Mouse (Mus musculus) layer of hippocampus, adult 18-20 months (tissue): ENCODE measurements around the gene Sorcs2. TPM values are rescaled to one million over a fixed set of nuclear protein-coding genes. Genes with fewer than 3 reads are reported as not detected.

Source experiments
- DNase-seq, 2 experiments: peaks; one replicate each; pipeline ENCODE4 v3.0.0; 2022; ENCODE audit warnings: low spot score in 2 of 2
- long read RNA-seq: library from polyadenylated mRNA; stranded (forward); transcript quantifications from one replicate; pipeline ENCODE4 v2.0.0, GENCODE M21; 2021
- total RNA-seq, 2 experiments: library from RNA; stranded (reverse); gene quantifications; 2 replicates each; pipeline ENCODE4 v1.2.3; 2021

The Sorcs2 gene
- 10 to 100 TPM; 41.0 to 49.9 TPM for total RNA-seq
- long read RNA-seq, full-length matches to known transcripts, result 16 of 48 reads
- long read RNA-seq, partial matches to known transcripts, result 10 of 48 reads
- long read RNA-seq, other reads (novel, unspliced or antisense), result 22 of 48 reads

- DNase-seq, result peak; percentile 69 to 89
These were observed at the start of gene Sorcs2 for GRCm38 (mm10) chr5:36397837-36398282. Sorcs2 (minus strand) TSS chr5:36398139.

- DNase-seq, result no peak
These were observed 48.4 kb upstream of the Sorcs2 start for GRCm38 (mm10) chr5:36446166-36446890.

DNA sequence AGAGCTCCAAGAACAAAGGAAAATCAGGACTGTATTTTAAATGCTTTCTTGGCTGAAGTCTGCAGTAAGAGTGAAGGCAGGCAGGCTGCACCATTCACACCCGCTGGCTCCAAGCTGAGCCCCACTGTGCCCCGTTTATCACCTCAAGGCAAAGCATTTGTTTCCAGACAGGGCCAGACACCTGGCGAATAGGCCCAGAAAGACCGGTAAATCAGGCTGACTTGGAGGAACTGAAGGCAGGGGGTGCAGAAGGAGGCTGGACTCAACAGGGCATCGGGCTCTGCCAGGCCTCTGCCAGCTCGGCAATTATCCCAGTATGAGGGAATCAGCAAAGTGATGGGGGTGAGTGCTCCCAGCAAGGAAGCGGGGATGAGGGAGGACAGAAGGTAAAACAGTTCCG is 47.1 kb upstream of the Sorcs2 start:
- no peak for DNase-seq

DNA sequence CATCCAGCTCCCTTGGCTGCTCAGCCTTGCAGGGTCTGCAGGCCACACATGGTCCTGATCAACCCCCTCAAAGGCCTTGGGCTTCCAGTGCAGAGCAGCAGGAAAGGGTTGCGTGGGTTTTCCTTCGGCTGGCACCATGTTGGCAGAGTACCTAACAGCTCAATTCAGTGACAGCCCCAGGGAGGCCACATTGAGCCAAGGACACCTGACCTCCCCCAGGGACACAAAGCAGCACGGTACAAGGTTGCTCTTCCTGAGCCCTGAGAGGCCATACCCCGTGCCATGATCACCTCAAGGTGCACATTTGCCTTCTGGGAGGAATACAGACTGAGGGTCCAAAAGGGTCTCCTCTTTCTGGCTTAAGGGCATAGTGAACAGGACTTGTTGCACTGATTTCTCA is 46.7 kb upstream of the Sorcs2 start:
- no peak for DNase-seq

GRCm38 (mm10) chr5:36440741-36441140 is 42.8 kb upstream of the Sorcs2 start:
- DNase-seq, result no peak

DNA sequence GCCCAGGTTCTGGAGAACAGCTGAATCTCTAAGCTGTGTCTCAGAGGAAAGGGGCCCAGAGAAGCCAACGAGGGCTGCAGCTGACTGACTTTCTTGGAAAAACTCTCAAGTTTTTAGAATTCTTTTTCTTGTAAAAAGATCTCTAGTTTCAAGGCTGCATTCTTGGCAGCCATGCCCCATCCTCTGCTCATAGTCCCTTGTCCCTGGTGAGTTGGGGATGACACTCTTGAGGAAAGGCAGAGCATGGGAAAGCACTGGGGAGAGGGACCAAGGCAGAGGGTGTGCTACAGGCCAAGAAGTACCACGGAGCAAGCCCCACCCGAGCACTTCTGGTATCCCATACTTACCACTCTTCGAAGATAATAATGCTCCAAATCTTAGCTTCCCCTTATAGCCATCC is 38.9 kb upstream of the Sorcs2 start:
- DNase-seq, result no peak

DNA sequence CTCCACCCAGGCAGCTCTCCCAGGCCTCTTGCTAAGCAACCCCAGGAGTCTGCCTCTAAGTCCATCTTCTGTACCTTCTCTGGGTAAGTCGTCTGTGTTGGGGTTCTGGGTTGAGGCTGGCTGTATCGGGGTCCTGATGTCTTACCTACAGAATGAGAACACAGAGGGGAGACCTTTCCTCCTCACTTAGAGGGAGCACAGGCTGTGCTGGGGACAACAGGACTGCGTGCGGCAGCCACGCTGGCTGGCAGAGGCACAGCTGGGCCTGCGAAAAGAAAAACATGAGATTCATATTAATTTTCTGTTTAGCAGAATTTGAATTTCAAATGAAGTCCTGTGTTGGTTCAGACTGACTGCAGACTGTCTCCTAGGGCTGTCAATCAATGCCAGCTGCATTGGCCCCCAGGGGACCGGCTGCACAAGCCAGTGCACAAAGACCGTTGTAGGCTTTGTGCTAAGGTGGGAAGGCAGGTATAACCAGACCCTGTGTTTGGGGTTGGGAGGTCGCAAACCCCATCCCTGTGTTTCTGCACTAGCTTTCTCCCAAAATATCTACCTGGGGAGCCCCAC is 36.5 kb upstream of the Sorcs2 start:
- DNase-seq, result peak in 1 of 2 experiments; percentile 30

- no peak for DNase-seq
These were observed 33.8 kb upstream of the Sorcs2 start for GRCm38 (mm10) chr5:36431711-36432110.

DNA sequence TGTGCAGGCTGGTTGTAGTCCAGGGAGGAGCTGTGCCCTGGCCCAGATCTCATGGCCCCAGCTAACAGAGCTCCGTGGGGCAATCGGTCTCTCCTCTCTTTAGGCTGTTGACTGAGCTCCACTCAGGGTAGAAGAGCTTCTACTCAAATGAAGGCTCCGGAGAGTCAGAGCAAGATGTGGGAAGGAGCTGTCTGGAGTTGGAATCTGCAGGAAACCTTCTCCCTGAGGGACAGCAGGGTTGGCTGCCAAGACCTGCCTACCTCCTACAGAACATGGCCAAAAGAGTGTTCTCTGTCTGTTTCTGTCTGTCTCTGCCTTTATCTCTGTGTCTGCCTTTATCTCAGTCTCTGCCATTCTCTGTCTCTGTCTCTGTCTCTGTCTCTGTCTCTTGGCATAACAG is 31.6 kb upstream of the Sorcs2 start:
- DNase-seq, result no peak

DNA sequence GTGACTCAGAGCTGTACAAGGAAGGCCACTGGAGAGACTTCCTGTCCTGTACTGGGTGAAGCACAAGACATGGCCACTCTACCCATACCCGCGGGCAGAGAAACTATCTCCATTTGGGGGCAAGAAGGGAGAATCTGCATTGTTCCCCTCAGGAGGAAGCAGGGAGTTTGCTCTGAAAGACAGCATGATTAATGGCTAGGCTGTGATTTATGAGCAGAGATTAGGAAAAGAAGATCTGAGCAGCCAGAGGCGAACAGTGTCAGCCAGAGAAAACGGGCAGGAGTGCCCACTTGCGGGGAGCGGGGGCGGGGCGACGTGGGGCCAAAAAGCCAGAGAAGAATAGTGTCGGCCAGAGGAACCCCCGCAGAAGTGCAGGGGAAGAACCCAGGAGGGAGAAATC is 29.9 kb upstream of the Sorcs2 start:
- no peak for DNase-seq

- peak; percentile 66 to 85 for DNase-seq
These were observed 28.5 kb upstream of the Sorcs2 start for GRCm38 (mm10) chr5:36426404-36426803.

GRCm38 (mm10) chr5:36424676-36425075 is 26.7 kb upstream of the Sorcs2 start:
- DNase-seq, result no peak

- DNase-seq, result no peak
These were observed 24.8 kb upstream of the Sorcs2 start for GRCm38 (mm10) chr5:36422689-36423088.

DNA sequence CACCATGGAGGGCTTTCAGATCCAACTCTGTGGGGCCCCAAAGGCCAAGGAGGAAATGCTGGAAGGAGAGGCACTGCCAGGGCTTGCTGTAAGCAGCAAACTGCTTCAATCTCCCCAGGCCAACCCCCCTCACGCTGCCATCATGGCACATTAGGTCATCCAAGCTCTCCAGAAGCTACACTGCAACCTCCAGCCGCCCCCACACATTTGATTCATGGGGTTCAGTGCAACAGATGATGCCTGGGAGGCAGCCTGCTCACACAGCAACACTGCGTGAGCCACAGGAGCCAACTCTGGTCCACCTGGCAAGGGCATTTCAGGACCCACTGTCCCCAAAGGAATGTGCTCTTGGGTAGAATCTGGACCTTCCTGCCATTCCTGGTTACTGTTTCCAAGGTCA is 21.9 kb upstream of the Sorcs2 start:
- DNase-seq, result peak in 1 of 2 experiments; percentile 69

DNA sequence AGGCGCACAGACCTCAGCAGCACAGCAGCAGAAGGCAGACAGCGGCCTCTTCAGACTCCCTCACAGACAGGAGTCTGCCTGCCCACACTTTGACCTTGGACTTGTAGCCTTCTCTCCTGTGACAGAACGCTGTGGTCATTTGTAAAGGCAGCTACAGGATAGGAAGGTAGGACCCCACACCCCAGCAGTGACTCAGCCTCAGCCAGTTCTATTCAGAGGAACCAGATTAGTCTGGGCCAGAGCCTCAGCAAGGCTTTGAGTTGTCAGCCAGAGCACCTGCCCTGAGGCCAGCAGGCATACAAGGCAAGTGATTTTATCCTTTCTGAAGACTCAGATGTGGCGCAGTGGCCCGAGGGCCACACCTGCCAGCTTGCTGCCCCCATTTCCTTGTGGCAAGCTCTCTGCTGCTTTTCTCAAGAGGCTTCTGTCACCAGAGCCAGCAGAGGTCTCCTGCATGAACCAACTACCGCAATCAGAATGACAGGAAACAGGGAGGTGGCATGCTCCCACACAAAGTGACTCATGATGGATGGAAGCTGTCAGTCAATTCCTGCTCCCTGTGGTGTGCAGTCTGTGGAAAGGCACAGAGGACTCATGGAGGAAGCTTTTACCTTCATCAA is 16.9 kb upstream of the Sorcs2 start:
- peak; percentile 74 to 84 for DNase-seq

GRCm38 (mm10) chr5:36398463-36399364 is 775 bp upstream of the Sorcs2 start:
- peak in 1 of 2 experiments; percentile 60 for DNase-seq

DNA sequence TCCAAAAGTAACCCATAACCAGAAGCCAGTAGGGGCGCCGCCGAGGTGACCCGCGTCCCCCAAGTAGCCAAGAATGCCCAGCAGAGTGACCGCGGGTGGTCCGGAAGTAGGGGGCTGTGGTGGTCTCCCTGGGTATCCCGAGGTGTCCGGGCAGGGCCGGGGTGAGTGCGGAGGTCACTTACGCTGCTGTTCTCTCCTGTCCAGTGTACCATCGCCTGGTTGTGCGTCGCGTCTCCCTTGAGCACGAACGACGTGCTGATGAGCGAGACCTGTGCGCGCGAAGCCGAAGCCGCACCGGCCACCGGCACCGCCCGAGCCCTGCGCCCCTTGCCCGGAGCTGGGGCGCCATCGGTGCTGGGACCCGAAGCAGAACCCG is 567 bp downstream of the Sorcs2 start:
- peak in 1 of 2 experiments; percentile 12 for DNase-seq

GRCm38 (mm10) chr5:36396491-36397383 is 1.2 kb downstream of the Sorcs2 start:
- peak in 1 of 2 experiments; percentile 7 for DNase-seq

DNA sequence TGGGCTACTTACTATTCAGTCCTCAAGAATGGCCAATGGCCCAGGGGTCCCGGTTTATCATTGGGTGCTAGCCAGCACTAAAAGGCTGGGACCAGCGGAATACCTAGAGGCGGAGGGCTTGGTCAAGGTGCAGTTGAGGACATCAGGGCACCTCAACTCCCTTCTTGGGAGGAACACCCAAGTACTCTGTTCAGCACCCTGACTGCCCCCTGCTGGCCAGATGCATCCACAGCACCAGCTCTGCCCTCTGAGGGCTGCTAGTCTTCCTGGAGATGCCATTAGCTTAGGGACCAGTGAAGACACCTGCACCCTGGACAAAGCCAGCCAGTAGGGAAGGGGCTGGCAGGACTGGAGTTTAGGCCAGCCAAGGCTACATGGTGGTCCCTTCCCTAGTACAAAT is 1.9 kb downstream of the Sorcs2 start:
- DNase-seq, result peak; percentile 75 to 88
